Mouse (Mus musculus) limb, embryonic 14.5 days (tissue): Measurements from ENCODE around the gene Arnt. TPM values are rescaled to one million over a fixed set of nuclear protein-coding genes. Genes with fewer than 3 reads are reported as not detected.
"Not testable (repeated sequence)": the region's sequence is repeated elsewhere in the genome, so short reads cannot be mapped to it uniquely, and the experiment has no call there.

ENCODE experiments used
- ATAC-seq: fragments of 200-750 bp; cut with Nextera tagmentation; 2 replicates; pipeline ENCODE4 v1.8.0; 2017; ENCODE audit warnings: low read depth, moderate number of reproducible peaks, moderate TSS enrichment; ENCODE audit not compliant: low FRiP score
- DNase-seq: peaks from one replicate; pipeline ENCODE4 v3.0.0-alpha.2; 2015; ENCODE audit warnings: low spot score
- H3K27ac ChIP-seq: fragments of 300-500 bp; sonication (generic); replicated peaks from 2 replicates; pipeline ENCODE4 v1.5.1; 2014; ENCODE audit warnings: low read depth, mild to moderate bottlenecking, low read length, moderate library complexity, mixed read lengths
- H3K27me3 ChIP-seq: fragments of 300-500 bp; sonication (generic); 2 replicates; pipeline ENCODE4 v1.6.1; 2014; ENCODE audit warnings: low read length, mixed read lengths; ENCODE audit not compliant: control insufficient read depth, insufficient read depth
- H3K36me3 ChIP-seq: fragments of 300-500 bp; sonication (generic); 2 replicates; pipeline ENCODE4 v1.6.1; 2014; ENCODE audit warnings: mild to moderate bottlenecking, low read length, moderate library complexity, mixed read lengths; ENCODE audit not compliant: control insufficient read depth, insufficient read depth
- H3K4me1 ChIP-seq: fragments of 300-500 bp; sonication (generic); 2 replicates; pipeline ENCODE4 v1.6.1; 2014; ENCODE audit warnings: antibody characterized with exemption, low read length, mixed read lengths; ENCODE audit not compliant: control insufficient read depth, insufficient read depth
- H3K4me2 ChIP-seq: fragments of 300-500 bp; sonication (generic); replicated peaks from 2 replicates; pipeline ENCODE4 v1.6.1; 2014; ENCODE audit warnings: low read depth, mild to moderate bottlenecking, low read length, moderate library complexity; ENCODE audit not compliant: severe bottlenecking
- H3K4me3 ChIP-seq: fragments of 300-500 bp; sonication (generic); replicated peaks from 2 replicates; pipeline ENCODE4 v1.5.1; 2014; ENCODE audit warnings: low read length
- H3K9ac ChIP-seq: fragments of 300-500 bp; sonication (generic); 2 replicates; pipeline ENCODE4 v1.6.1; 2014; ENCODE audit warnings: mild to moderate bottlenecking, low read depth, low read length, moderate library complexity; ENCODE audit not compliant: severe bottlenecking
- H3K9me3 ChIP-seq: fragments of 300-500 bp; sonication (generic); 2 replicates; pipeline ENCODE4 v1.6.1; 2016; ENCODE audit warnings: low read length; ENCODE audit not compliant: control insufficient read depth
- POLR2A ChIP-seq: fragments of 200-500 bp; IDR thresholded peaks from 2 replicates; pipeline ENCODE4 v1.8.0; 2012; ENCODE audit warnings: inconsistent platforms, mild to moderate bottlenecking, moderate library complexity, borderline replicate concordance; ENCODE audit not compliant: insufficient read depth, insufficient read length; ENCODE audit errors: extremely low read depth
- WGBS: fragments of 180-500 bp; shearing (Covaris S2); extraction: QIAGEN DNeasy Blood & Tissue Kit; methylation state at CpG from one replicate; pipeline ENCODE4 v1.1.7; 2014; 5-methylcytosine and 5-hydroxymethylcytosine counted together
- polyA plus RNA-seq, 2 experiments: library from polyadenylated mRNA; depleted of rRNA in 1 of 2; stranded (reverse) in 1 of 2; unstranded in 1 of 2; fragments of >200 nt; fragmentation: Nextera tagmentation in 1 of 2; extraction: Ambion mirVana in 1 of 2; gene quantifications; 2 replicates each; pipeline versions ENCODE4 v1.2.1 to v1.2.3; 2012 to 2014

The Arnt gene
- polyA plus RNA-seq, 2 experiments: 37.9 to 57.1 TPM

GRCm38 (mm10) chr3:95529814-95530213 is 95.6 kb downstream of the Arnt start:
- WGBS: 88% methylated on average over 6 of the region's 6 CpGs
- Histone ChIP-seq H3K27me3 (no peaks in the 10 kb centered on the region), H3K9me3 (no peaks in the 10 kb centered on the region)

GRCm38 (mm10) chr3:95531025-95531424 is 96.8 kb downstream of the Arnt start:
- Histone ChIP-seq H3K27ac (no peak overlapping the region), H3K4me1 (no peaks in the 10 kb centered on the region), H3K36me3 (no peaks in the 10 kb centered on the region), H3K9me3 (no peaks in the 10 kb centered on the region), H3K27me3 (no peaks in the 10 kb centered on the region), H3K9ac (no peak overlapping the region), H3K4me2 (no peak overlapping the region), H3K4me3 (no peak overlapping the region)
- ATAC-seq (no peak), DNase-seq (no peak)
- 86% methylated on average over 1 of the region's 1 CpGs for WGBS
- TF ChIP-seq POLR2A: no peak

More at GRCm38 (mm10) chr3:95529814-95530213, 95.6 kb downstream of the Arnt start:
- no peak for ATAC-seq
- TF ChIP-seq POLR2A: no peak
- H3K36me3 ChIP-seq: no peaks in the 10 kb centered on the region
- no peak overlapping the region for H3K4me2 ChIP-seq
- H3K4me1 ChIP-seq: no peaks in the 10 kb centered on the region
- DNase-seq: no peak
- no peak overlapping the region for H3K4me3 ChIP-seq
- no peak overlapping the region for H3K9ac ChIP-seq
- H3K27ac ChIP-seq: no peak overlapping the region

DNA sequence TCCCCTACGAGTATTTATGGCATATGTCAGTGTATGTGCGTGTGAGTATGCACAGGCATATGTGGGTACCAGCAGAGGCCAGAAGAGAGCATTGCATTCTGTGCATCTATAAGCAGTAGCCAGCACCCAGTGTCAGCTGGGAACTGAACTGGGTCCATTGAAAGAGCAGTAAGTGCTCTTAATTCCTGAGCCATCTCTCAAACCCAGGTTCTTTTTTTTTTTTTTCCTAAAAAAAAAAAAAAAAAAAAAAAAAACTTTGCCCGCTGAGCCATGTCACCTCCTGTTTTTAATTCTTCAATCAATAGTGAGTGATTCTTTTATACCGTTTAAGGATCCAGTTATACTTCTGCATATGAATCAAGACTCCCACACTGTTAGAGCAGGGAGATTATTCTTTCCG is 99.2 kb downstream of the Arnt start:
- no peak for ATAC-seq
- 90% methylated on average over 5 of the region's 5 CpGs for WGBS
- no peak for DNase-seq

DNA sequence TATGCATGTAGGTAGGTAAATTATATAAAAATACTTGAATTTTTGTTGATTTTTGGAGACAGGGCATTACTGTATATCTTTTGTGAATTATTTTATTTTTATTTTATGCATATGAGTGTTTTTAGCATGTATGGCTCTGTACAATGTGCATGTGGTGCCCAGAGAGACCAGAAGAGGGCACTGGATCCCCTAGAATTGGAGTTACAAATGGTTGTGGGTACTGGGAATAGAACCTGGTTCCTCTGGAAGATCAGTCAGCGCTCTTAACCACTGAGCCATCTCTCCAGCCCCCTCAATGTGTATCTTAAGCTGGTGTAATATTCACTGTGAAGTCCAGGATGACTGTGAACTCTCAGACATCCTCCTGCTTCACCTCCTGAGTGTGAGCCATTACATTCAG is 100.7 kb downstream of the Arnt start:
- no peak overlapping the region for H3K9ac ChIP-seq
- DNase-seq (no peak), ATAC-seq (no peak)
- no peak overlapping the region for H3K4me2 ChIP-seq
- H3K36me3 ChIP-seq: no peaks in the 10 kb centered on the region
- H3K27ac ChIP-seq: no peak overlapping the region
- H3K9me3 ChIP-seq: no peaks in the 10 kb centered on the region
- no peaks in the 10 kb centered on the region for H3K27me3 ChIP-seq
- H3K4me3 ChIP-seq: no peak overlapping the region
- no peak for TF ChIP-seq POLR2A
- H3K4me1 ChIP-seq: no peaks in the 10 kb centered on the region
- 60% methylated on average over 1 of the region's 1 CpGs for WGBS

More for the DNA sequence above, 99.2 kb downstream of the Arnt start:
- H3K36me3 ChIP-seq: no peaks in the 10 kb centered on the region
- H3K4me1 ChIP-seq: no peaks in the 10 kb centered on the region
- H3K27ac ChIP-seq: no peak overlapping the region
- H3K9me3 ChIP-seq: no peaks in the 10 kb centered on the region
- H3K9ac ChIP-seq: no peak overlapping the region
- no peak for TF ChIP-seq POLR2A
- H3K27me3 ChIP-seq: no peaks in the 10 kb centered on the region
- no peak overlapping the region for H3K4me2 ChIP-seq
- H3K4me3 ChIP-seq: no peak overlapping the region

GRCm38 (mm10) chr3:95538936-95539335 is 104.7 kb downstream of the Arnt start:
- H3K4me2 ChIP-seq: no peak overlapping the region
- no peak for DNase-seq
- no peaks in the 10 kb centered on the region for H3K4me1 ChIP-seq
- TF ChIP-seq POLR2A: no peak
- WGBS: 87% methylated on average over 10 of the region's 10 CpGs
- H3K9ac ChIP-seq: no peak overlapping the region
- no peak for ATAC-seq
- no peak overlapping the region for H3K27ac ChIP-seq
- H3K27me3 ChIP-seq: no peaks in the 10 kb centered on the region
- no peaks in the 10 kb centered on the region for H3K36me3 ChIP-seq
- H3K4me3 ChIP-seq: no peak overlapping the region
- no peaks in the 10 kb centered on the region for H3K9me3 ChIP-seq

DNA sequence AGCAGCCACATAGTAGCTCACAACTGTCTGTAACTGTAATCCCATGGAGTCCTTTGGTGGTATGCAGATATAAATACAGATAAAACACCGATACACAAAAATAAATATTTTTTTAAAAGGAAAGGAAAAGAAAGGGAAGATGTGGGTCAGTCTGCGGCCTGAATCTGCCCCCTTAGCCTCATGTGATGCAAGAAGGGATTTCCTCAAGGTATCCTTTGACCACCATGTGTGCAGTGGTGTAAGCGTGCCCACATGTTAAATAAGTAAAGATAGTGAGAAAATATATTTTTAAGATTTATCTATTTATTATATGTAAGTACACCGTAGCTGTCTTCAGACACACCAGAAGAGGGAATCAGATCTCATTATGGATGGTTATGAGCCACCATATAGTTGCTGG is 105.6 kb downstream of the Arnt start:
- H3K9ac ChIP-seq: no peak overlapping the region
- no peaks in the 10 kb centered on the region for H3K4me1 ChIP-seq
- no peak overlapping the region for H3K4me2 ChIP-seq
- no peak overlapping the region for H3K4me3 ChIP-seq
- H3K27ac ChIP-seq: no peak overlapping the region
- H3K36me3 ChIP-seq: no peaks in the 10 kb centered on the region
- no peak for ATAC-seq
- 91% methylated on average over 4 of the region's 4 CpGs for WGBS
- no peak for TF ChIP-seq POLR2A
- H3K9me3 ChIP-seq: no peaks in the 10 kb centered on the region
- H3K27me3 ChIP-seq: no peaks in the 10 kb centered on the region
- no peak for DNase-seq

DNA sequence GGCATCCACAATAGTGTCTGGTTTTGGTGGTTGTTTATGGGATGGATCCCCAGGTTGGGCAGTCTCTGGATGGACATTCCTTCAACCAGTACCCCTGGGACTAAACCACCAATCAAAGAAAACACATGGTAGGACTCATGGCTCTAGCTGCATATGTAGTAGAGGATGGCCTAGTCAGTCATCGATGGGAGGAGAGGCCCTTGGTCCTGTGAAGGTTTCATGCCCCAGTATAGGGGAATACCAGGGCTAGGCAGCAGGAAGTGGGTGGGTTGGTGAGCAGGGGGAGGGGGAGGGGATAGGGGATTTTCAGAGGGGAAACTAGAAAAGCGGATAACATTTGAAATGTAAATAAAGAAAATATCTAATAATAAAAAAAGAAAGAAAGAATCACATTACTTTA is 107.0 kb downstream of the Arnt start:
- H3K36me3 ChIP-seq, H3K4me1 ChIP-seq, H3K27ac ChIP-seq, H3K4me2 ChIP-seq, H3K9ac ChIP-seq, ATAC-seq, H3K4me3 ChIP-seq, H3K27me3 ChIP-seq, H3K9me3 ChIP-seq, DNase-seq: not testable (repeated sequence)
- 87% methylated on average over 2 of the region's 2 CpGs for WGBS
